Mouse (Mus musculus): Measurements from ENCODE around the gene E2f2.

- TF ChIP-seq CTCF (IDR thresholded peaks at IDR 0.05; ENCODE audit: low read depth, low read length) (no peak), POLR2A (IDR thresholded peaks at IDR 0.05; ENCODE audit: borderline replicate concordance, low read depth, low read length) (no peak)
Observed at GRCm38 (mm10) chr4:136142267-136143192, 29.7 kb upstream of the E2f2 start.
